Mouse (Mus musculus) spleen, postnatal 4 days (tissue): ENCODE results near the gene 2010111I01Rik.
"Not testable (repeated sequence)": the region's sequence is repeated elsewhere in the genome, so short reads cannot be mapped to it uniquely, and the experiment has no call there.

Experiments
- DNase-seq, 2 experiments: peaks; one replicate each; pipeline ENCODE4 v3.0.0; 2022; ENCODE audit warnings: low spot score in 2 of 2

Gene 2010111I01Rik

DNA sequence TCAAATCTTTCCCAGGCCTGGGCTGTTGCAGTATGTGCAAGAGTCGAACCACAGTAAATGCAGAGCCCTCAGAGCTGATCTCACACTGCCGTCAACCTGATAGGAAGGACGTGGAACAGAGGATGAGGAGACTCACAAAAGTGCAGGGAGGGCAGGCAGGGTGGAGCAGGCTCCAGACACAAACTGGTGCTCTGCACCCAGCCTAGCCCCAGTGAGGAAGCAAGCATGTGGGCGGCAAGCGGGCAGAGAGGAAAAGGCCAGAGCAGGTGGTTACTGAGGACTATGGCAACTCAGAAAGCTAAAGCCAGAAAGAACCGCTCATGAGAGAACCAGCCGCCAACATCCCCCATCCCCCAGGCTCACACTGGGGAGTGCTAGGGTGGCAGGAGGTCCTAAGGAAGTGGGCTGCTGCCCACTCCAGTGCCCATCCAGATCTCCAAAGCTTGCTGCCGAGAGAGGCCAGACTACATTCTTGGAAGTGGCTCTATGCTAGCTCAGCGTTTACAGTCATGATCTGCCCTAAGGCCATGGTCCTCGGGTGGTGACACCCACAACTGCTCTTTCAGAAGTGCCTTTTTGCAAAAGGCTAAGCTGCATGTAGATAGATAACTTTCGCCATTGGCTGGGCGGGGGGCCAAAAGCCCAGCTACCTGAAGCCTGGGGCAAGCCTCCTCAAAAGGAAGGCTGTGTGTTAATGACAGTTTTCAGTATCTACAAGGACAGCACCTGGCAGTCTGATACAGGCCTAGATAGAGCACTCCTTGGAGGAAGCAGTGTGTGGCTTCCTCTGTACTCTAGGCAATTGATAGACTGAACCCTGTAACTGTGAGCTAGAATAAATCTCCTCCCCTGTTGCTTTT is 349.3 kb downstream of the 2010111I01Rik start:
- no peak for DNase-seq

DNA sequence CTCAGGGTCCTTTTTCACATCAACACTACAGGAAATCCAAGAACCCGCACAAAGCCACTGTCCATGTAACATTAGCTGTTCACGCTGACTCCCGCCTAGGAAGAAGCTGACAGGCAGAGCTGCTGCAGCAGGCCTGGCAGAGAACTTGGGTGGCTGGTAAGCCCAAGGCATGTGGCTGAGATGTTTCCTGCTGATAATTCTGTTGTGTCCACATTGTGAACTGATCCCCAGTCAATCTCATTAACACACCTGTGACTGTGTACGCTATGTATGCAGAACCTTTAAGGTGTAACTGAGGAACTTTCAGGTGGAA is 349.9 kb downstream of the 2010111I01Rik start:
- DNase-seq, result no peak

DNA sequence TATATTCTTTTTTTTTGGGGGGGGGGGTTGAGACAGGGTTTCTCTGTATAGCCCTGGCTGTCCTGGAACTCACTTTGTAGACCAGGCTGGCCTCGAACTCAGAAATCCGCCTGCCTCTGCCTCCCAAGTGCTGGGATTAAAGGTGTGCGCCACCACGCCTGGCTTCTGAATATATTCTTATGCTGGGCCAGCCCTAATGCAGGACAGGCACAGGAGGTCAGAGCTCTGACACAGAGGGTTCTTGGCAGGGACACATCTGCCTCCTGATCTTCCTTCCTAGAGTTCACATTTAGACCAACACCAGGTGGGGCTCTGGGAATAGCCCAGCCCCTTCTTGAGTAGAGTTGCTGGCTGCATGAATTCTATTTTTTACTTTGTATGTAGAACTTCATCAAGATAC is 350.4 kb downstream of the 2010111I01Rik start:
- not testable (repeated sequence) for DNase-seq

DNA sequence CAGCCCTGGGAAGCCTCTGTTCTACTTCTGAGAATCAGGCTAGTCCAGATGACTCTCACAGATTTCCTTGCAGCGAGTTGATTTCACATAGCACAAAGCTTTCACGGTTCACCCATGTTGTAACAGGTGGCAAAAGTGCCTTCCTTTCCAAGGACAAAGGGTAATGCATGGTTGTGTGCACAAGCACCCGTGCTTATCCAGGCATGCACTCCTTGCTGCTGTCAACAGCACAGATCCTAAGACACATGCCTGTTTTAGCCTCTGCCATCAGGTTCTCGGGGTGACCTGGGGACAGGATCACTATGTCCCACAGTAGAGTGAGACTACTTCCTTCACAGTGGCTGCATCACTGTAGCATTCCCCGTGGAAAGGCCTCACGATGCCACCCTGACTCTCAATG is 351.1 kb downstream of the 2010111I01Rik start:
- DNase-seq, result no peak

DNA sequence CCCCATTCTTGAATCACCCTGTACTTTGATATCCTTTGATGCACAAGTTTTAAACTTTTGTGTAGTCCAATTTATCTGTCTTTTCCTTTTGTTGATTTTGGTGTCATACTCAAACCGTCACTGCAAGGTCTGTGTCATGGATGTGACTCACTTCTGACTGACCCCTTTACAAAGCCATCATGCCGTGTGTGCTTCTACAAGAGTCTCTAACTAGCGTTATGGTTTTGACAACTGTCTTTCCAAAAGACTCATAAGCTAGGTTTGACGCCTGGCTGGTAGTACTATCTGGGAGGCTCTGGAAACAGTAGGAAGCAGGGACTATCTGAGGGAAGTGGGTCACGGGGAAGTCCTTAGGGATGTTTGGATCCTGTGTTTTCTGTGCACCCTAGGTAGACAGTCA is 351.7 kb downstream of the 2010111I01Rik start:
- DNase-seq, result no peak

DNA sequence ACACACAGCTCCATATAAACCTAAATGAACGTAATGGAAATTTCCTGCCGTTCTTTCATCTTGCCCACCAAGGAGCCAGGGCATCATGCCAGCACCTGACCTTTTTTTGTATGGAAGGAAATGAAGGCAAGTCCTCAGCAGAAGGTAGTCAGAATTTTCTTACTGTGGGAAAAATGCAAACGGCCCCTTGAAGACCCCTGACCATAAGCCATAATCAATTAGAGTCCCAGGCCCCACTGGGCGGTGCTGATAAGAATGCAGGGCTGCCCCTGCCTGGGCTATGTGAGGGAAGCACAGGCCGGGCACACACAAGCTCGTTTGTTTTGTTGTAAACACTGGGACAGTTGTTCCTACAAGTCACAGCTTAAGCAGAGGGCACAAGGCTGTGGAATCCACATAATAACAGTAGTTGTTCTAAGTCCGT is 353.0 kb downstream of the 2010111I01Rik start:
- DNase-seq, result no peak

DNA sequence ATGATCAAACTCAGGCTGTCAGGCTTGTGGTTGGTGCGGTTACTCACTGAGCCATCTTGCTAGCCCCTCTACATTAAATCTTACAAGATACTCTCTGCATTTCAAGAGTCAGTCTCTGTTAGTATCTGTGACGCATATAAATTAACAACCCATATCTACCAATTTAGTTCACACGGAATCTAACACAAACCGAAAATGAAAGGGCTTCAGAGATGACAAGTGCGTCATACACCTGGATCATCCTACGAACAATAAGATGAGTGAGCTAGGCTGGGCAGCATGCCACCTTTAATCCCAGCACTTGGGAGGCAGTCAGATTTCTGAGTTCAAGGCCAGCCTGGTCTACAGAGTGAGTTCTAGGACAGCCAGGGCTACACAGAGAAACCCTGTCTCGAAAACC is 355.1 kb downstream of the 2010111I01Rik start:
- DNase-seq, result no peak

DNA sequence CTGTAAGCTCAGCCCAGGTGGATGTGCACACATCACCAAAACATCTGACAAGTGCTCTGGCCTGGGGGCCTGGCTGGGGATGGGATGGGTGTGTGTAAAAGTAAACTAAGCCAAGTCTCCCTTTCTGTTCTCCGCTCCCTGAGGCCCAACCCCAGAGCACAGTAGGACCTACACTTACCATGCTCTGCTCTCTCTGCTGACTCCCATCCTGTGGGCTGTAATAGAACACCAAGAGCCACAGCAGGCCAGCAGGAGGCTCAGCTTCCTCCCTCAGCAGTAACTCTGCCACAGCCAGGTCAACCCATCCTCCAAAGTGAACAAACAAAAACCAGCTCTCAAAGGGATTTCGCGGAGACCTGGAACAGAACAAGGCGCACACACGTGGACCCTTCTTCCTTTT is 357.0 kb downstream of the 2010111I01Rik start:
- DNase-seq, result no peak

DNA sequence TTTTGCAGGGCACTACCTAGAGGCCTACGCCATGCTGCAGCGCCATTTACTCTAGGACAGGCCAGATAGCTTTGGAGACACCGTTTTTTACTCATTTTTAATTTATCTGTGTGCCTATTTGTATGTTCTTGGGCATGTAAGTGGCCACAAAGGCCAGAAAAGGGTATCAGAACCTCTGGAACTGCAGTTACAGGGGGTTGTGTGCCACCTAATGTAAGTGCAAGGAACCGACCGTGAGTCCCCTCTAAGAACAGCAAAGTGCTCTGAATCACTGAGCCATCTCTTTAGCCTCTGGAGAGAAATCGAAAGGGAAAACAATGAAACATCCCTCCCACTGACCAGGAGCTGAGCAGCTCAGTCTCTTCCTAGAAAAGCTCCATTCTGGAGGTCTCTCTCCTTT is 358.1 kb downstream of the 2010111I01Rik start:
- DNase-seq, result no peak

DNA sequence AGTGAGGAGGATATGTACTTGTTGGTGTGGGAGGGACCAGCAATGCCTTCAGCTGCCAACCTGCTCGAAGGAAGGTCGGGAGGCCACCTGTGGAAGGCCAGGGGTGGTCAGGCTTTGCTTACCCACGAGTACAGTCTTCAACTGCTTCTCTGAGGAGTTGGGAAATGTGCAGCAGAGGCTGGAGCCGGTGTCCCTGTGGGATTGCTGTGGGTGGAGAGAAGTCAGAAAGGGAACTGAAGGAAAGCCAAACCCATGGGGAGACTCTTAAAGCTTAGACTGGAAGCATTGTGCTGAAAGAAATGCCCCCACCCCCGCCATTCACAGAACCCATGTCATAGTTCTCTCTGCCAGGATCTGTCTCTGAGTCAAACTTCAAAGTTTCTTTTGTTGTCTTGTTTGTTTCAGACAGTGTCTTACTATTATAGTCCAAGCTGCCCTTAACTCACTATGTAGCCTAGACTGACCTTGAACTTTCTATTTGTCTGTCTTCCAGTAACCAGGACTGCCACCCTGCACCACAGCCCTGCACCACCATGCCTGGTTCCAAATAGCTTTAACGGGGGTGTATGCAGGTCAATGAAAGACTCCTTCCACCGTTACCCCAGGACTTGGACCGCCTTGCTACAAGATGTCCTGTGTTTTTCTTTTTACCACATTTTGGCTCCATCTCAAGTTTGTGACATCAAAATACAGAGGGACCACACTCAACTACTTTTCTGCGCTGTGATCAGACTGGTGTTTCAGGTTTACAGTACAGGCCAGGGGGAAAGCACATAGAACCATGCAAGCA is 358.8 kb downstream of the 2010111I01Rik start:
- DNase-seq, result no peak

DNA sequence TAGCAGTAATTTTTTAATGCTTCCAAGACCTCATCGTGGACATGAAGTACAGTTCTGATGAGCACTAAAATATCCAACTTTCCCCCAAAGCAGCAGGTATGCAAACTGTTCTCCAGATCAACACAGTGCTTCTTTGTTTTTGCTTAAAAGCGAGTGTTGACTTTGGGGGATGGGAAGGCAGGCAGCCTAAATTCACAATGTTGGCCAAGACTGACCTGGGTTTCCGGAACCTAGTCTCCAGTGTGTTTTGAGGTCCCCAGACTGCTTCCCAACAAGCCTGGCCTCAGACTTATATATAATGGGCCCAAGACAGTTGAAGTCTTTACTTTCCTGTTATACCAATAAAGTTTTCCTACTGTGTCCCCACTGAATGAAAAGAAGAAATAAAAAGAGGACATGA is 359.6 kb downstream of the 2010111I01Rik start:
- DNase-seq, result no peak

DNA sequence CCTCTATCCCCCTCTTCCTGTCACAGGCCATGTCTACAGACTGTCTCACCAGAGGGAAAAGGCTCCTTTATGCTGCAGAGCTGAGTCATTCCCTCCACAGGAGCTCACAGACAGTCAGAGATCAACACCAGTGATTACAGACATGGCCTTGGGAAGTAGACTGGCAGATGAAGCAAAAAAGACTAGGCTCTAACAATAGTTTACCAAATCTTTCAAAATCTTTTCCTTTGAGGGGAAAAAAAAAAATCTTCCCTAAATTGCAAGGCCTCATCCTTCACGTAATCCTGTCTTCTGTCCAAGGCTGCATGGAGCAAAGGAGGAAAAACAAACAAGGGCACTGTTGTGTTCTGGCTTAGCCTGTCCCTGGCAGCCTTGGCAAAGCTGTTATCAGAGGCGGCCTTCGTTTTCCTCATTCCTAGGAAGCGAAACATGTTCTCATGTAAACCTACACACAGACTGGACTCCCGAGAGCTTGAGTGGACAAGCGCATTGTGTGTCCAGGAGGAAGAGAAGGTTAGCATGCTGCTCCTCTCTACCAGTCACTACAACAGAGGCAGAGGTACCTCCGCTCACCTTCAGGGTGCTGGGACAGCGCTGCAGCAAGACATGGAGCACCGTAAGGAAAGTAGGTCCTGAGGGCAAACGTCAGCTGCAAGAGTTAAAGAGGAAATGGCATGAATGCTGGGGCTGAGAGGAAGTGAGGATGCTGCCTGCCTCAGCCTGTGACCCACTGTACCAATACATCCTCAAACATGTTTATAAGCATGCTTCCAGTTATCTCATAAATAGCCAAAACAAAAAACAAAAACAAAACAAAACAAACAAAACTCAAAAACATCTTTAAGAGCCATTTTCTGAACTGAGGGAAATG is 360.5 kb downstream of the 2010111I01Rik start:
- no peak for DNase-seq

DNA sequence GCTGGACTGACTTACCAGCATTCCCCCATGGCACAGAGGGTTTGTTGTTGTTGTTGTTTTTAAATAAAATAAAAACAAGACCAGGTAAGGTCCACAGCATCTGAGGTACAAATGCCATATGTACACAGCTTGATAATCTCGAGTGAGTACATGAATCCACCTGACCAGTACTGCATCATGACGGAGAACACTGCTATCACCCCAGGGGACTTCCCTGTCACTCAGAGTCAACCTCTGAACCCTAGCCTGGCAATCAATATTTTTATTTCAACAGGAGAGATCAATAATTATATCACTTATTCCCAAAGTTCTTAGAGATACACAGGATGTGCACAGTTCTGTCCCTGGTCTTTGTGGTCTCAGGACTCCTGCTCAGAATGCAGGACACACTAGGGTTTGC is 361.3 kb downstream of the 2010111I01Rik start:
- DNase-seq, result no peak

DNA sequence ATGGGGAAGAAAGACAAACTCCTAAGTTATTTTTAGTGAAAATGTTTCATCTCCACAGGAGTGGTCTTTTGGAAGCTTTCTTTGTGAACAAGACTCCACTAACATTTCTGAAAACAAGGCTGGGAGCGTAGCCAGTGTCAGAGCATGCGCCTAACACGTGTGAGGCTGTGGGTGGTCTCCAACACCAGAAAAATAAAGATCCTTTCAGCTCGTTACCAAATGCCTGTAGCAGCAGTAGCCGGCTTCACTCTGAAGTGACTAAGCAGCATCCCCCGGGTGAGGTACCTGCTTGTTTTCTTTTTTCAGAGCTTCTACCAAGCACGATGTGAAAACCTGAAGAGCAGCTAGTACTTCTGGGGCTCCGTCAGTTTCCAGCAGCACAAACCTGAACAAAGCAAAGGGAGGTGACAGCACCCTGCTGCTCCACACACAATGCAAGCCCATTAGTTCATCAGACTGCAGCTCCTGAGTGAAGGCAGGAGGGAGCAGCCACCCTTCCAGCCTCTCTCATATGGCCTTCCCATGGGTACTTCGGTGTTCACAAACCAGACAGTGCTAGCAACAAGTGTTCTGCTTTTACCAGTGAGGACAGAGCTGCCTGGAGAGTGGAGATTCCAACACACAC is 365.7 kb downstream of the 2010111I01Rik start:
- no peak for DNase-seq

DNA sequence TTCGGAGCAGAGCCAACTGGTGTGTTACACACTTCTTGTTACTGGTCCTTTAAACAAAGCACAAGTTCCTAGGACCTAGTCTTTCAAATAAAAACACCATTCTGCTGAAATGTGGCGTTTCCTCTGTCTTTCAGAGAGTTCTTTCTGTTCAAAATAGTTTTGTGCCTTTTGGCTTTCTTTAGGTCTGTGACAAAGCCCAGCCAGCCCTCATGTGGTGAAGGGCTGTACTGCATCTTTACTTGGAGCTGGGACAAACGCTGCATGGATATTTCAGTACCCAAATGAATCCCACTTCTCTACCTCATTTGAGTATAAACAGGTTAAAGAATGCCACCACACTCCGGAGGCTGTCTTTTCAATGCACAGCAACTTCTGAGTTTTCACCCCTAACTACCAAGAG is 366.7 kb downstream of the 2010111I01Rik start:
- DNase-seq, result peak in 1 of 2 experiments; percentile 33

DNA sequence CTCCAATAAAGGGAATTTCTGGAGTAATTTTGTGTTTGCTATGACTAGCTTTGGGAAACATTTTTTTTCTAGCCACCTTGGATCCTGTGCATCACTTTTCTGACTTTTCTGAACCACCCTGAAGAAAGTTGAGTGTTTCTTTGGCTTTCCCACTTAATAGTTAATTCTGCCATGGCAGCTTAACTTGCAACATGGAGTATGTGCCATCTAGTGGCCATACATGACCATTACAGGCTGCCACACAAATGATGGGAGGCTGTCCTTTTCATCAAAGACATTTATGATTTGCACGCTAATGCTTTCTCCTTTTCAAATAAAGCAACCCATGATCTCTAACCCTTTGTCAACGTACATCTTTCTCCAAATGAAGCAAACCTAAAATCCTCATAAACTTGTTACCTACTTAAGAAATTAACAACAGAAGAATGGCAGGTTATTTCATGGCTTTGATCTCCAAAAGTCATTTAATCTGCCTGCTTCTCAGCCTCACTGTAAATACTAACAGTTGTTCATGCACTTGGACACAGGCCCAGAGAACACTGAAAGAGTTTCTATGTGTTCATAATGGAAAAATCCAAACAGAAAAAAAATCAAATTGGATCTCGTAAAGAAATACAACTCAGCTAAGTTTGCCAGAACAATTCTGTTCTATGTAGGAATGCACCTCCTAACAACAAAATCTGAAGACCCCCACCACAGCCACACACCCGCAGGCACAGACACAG is 368.0 kb downstream of the 2010111I01Rik start:
- peak; percentile 45 to 71 for DNase-seq

DNA sequence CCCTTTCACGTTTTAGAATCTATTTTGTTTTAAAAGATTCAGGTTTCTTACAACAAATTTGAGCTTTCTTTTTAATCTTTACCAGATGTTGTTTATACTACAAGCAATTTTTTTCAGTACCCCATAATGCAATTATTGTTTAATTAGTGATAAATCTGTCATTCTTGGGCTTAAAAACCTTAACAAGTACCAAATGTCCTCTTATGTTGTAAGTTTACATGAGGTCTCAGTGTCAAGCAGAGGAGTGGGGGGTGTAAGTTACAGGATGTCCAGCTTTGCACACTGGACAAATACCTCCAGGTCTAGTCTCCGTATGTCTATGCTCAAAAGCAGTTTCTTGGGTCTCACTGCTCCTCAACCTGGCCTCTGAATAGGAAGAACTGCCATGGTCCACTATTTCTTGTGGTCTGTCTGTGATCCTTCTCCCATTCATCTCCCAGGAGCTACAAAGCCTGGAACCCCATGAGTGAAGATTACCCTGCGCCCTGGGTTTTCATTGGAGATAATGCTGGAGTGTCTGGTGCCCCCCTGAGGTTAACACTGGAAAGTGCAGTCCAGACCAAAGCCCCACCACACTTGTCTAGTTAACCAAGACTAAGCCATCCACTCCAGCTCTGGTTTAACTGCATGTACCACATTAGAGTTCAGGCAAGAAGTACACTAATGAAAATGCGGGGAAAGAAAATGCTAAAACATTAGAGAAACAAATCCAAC is 370.9 kb downstream of the 2010111I01Rik start:
- DNase-seq, result peak in 1 of 2 experiments; percentile 27

DNA sequence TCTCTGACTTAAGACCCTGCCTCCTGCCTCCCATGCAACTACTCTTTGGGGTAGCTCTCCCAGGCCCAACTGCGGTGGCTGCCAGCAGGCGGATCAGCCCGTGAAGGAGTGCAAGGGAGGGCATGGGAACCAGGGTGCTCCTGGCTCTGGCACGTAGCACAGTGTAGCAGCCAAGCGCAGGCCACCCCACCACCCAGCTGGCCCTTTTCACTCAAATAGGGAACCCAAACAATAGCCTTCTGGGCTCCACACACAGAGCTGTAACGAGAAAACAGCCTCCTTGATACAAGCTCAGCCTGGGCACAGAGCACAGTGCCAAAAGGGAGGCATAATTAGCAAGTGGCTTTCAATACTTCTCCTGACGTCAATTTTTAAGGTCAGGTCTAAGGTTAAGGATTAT is 371.6 kb downstream of the 2010111I01Rik start:
- no peak for DNase-seq

DNA sequence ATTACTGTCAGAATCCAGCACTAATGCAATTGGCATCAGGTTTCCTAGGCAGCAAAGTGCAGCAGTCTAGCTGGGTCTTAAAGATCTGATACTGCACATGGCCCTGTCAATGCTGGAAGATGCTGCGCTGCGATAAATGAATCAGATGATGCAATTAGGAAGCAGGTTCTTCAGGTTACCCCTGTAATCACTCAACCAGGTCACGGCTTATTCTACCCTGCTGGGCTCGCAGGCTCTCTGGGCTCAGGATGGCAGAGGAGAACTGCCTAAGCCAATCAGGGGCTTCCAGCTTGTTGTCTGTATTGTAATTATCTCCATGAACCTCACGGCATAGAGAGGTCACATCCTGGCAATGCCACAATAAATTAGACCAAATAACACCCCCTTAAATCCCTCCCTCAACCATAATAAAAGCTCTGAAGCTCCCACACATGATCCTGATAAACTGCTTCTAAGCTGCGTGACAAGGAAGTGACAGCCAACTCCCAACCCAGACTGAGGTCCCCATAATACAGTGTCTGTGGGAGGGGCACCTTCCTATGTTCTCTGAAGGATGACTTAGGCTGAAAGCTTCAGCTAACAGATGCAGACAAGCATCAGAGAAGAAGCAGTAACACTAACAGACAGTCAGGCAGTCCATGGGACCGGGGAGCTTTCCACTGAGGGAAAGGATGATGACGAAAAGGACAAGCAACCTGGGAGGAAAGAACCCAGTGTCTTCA is 372.7 kb downstream of the 2010111I01Rik start:
- DNase-seq, result no peak

DNA sequence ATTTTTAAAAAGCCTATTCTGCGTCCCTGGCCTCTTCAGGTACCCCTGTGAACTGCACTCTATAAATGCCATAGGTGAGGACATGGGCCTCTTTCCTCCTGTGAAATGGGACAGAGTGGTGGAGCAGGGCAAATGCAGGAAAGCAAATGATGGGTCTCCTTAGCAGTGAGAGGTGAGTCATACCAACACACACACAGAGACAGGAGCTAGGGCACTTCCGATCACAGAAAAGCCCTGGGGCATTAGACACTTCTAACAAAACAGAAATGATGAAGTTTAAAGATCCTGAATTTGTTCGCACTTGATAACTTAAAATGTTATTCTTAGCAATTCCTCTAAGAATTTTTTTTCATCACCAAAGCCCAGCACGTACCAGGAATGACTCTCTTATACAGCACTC is 375.3 kb downstream of the 2010111I01Rik start:
- DNase-seq, result no peak
